Mouse (Mus musculus) stomach, embryonic 14.5 days (tissue): ENCODE measurements around the gene Exosc2. TPM values are rescaled to one million over a fixed set of nuclear protein-coding genes. Genes with fewer than 3 reads are reported as not detected.

Experiments
- ATAC-seq: fragments of 200-750 bp; cut with Nextera tagmentation; 2 replicates; pipeline ENCODE4 v1.8.0; 2017; ENCODE audit warnings: low read depth, moderate TSS enrichment; ENCODE audit not compliant: insufficient number of reproducible peaks, insufficient read depth, low FRiP score
- H3K27ac ChIP-seq: fragments of 300-500 bp; sonication (generic); 2 replicates; pipeline ENCODE4 v1.5.1; 2014; ENCODE audit warnings: mild to moderate bottlenecking, low read length, moderate library complexity, mixed read lengths
- H3K27me3 ChIP-seq: fragments of 300-500 bp; sonication (generic); 2 replicates; pipeline ENCODE4 v1.6.1; 2014; ENCODE audit warnings: low read length, control low read depth, mixed read lengths; ENCODE audit not compliant: control insufficient read depth, insufficient read depth
- H3K36me3 ChIP-seq: fragments of 300-500 bp; sonication (generic); 2 replicates; pipeline ENCODE4 v1.6.1; 2014; ENCODE audit warnings: mild to moderate bottlenecking, control low read depth, low read length, moderate library complexity, mixed read lengths; ENCODE audit not compliant: control insufficient read depth, insufficient read depth
- H3K4me1 ChIP-seq: fragments of 300-500 bp; sonication (generic); 2 replicates; pipeline ENCODE4 v1.6.1; 2014; ENCODE audit warnings: low read length, control low read depth, mixed read lengths; ENCODE audit not compliant: control insufficient read depth, insufficient read depth
- H3K4me2 ChIP-seq: fragments of 300-500 bp; sonication (generic); replicated peaks from 2 replicates; pipeline ENCODE4 v1.6.1; 2014; ENCODE audit warnings: low read depth, low read length, control low read depth
- H3K4me3 ChIP-seq: fragments of 300-500 bp; sonication (generic); 2 replicates; pipeline ENCODE4 v1.5.1; 2014; ENCODE audit warnings: low read depth, low read length, control low read depth
- H3K9ac ChIP-seq: fragments of 300-500 bp; sonication (generic); replicated peaks from 2 replicates; pipeline ENCODE4 v1.6.1; 2014; ENCODE audit warnings: low read depth, mild to moderate bottlenecking, control low read depth, low read length, moderate library complexity, mixed read lengths
- H3K9me3 ChIP-seq: fragments of 300-500 bp; sonication (generic); 2 replicates; pipeline ENCODE4 v1.6.1; 2016; ENCODE audit warnings: low read depth, low read length, control low read depth; ENCODE audit not compliant: control insufficient read depth
- WGBS: fragments of 180-500 bp; shearing (Covaris S2); extraction: QIAGEN DNeasy Blood & Tissue Kit; methylation state at CpG from one replicate; pipeline ENCODE4 v1.1.7; 2014; 5-methylcytosine and 5-hydroxymethylcytosine counted together
- polyA plus RNA-seq: library from polyadenylated mRNA; unstranded; fragments of >200 nt; fragmentation: Nextera tagmentation; extraction: Ambion mirVana; gene quantifications from 2 replicates; pipeline ENCODE4 v1.2.1, GENCODE M21; 2014

Gene Exosc2
- polyA plus RNA-seq, 1 experiment from 2014 or later, result 54.2 TPM

- no peak for ATAC-seq
- no peak overlapping the region for H3K4me2 ChIP-seq
- no peak overlapping the region for H3K27ac ChIP-seq
- WGBS, result 82% methylated on average over 2 of the region's 2 CpGs
- no peaks in the 10 kb centered on the region for H3K9me3 ChIP-seq
- no peaks in the 10 kb centered on the region for H3K36me3 ChIP-seq
- H3K4me1 ChIP-seq, result no peaks in the 10 kb centered on the region
- H3K27me3 ChIP-seq, result no peaks in the 10 kb centered on the region
- no peak overlapping the region for H3K4me3 ChIP-seq
- no peak overlapping the region for H3K9ac ChIP-seq
These were observed 42.2 kb downstream of the Exosc2 start for GRCm38 (mm10) chr2:31712716-31713115.

GRCm38 (mm10) chr2:31713813-31714212 is 43.3 kb downstream of the Exosc2 start:
- H3K9ac ChIP-seq, result no peak overlapping the region
- H3K9me3 ChIP-seq, result no peaks in the 10 kb centered on the region
- no peak overlapping the region for H3K4me3 ChIP-seq
- H3K27me3 ChIP-seq, result no peaks in the 10 kb centered on the region
- H3K4me1 ChIP-seq, result no peaks in the 10 kb centered on the region
- no peak for ATAC-seq
- H3K27ac ChIP-seq, result no peak overlapping the region
- 84% methylated on average over 3 of the region's 3 CpGs for WGBS
- H3K36me3 ChIP-seq, result no peaks in the 10 kb centered on the region
- no peak overlapping the region for H3K4me2 ChIP-seq

- Histone ChIP-seq H3K36me3 (no peaks in the 10 kb centered on the region), H3K9me3 (no peaks in the 10 kb centered on the region), H3K27me3 (no peaks in the 10 kb centered on the region), H3K9ac (no peak overlapping the region), H3K4me3 (no peak overlapping the region), H3K4me2 (no peak overlapping the region), H3K27ac (no peak overlapping the region), H3K4me1 (no peaks in the 10 kb centered on the region)
- 91% methylated on average over 4 of the region's 4 CpGs for WGBS
- ATAC-seq, result no peak
These were observed 44.3 kb downstream of the Exosc2 start for GRCm38 (mm10) chr2:31714780-31715179.

- H3K27ac ChIP-seq, result no peak overlapping the region
- H3K9me3 ChIP-seq, result no peaks in the 10 kb centered on the region
- 88% methylated on average over 7 of the region's 7 CpGs for WGBS
- no peak overlapping the region for H3K4me2 ChIP-seq
- no peak overlapping the region for H3K4me3 ChIP-seq
- no peak for ATAC-seq
- no peaks in the 10 kb centered on the region for H3K27me3 ChIP-seq
- H3K4me1 ChIP-seq, result no peaks in the 10 kb centered on the region
- no peaks in the 10 kb centered on the region for H3K36me3 ChIP-seq
- no peak overlapping the region for H3K9ac ChIP-seq
These were observed 45.5 kb downstream of the Exosc2 start for GRCm38 (mm10) chr2:31715985-31716384.

- Histone ChIP-seq H3K36me3 (no peaks in the 10 kb centered on the region), H3K9ac (no peak overlapping the region), H3K4me2 (no peak overlapping the region), H3K27ac (no peak overlapping the region), H3K27me3 (no peaks in the 10 kb centered on the region), H3K4me3 (no peak overlapping the region), H3K9me3 (no peaks in the 10 kb centered on the region), H3K4me1 (no peaks in the 10 kb centered on the region)
- 85% methylated on average over 6 of the region's 6 CpGs for WGBS
- no peak for ATAC-seq
These were observed 48.8 kb downstream of the Exosc2 start for GRCm38 (mm10) chr2:31719202-31719880.

- Histone ChIP-seq H3K9ac (no peak overlapping the region), H3K27me3 (no peaks in the 10 kb centered on the region), H3K9me3 (no peaks in the 10 kb centered on the region), H3K4me1 (no peaks in the 10 kb centered on the region), H3K4me2 (no peak overlapping the region), H3K4me3 (no peak overlapping the region), H3K27ac (no peak overlapping the region), H3K36me3 (no peaks in the 10 kb centered on the region)
- no peak for ATAC-seq
- WGBS, result 70% methylated on average over 2 of the region's 2 CpGs
These were observed 49.4 kb downstream of the Exosc2 start for GRCm38 (mm10) chr2:31719944-31720343.

- Histone ChIP-seq H3K27me3 (no peaks in the 10 kb centered on the region), H3K27ac (no peak overlapping the region), H3K4me1 (no peaks in the 10 kb centered on the region), H3K9me3 (no peaks in the 10 kb centered on the region), H3K9ac (no peak overlapping the region), H3K4me2 (no peak overlapping the region), H3K36me3 (no peaks in the 10 kb centered on the region), H3K4me3 (no peak overlapping the region)
- no peak for ATAC-seq
- WGBS, result 65% methylated on average over 4 of the region's 4 CpGs
These were observed 50.3 kb downstream of the Exosc2 start for GRCm38 (mm10) chr2:31720783-31721182.

- H3K36me3 ChIP-seq, result no peaks in the 10 kb centered on the region
- H3K4me2 ChIP-seq, result no peak overlapping the region
- H3K4me3 ChIP-seq, result no peak overlapping the region
- no peak overlapping the region for H3K9ac ChIP-seq
- no peaks in the 10 kb centered on the region for H3K9me3 ChIP-seq
- no peaks in the 10 kb centered on the region for H3K4me1 ChIP-seq
- no peak overlapping the region for H3K27ac ChIP-seq
- WGBS, result 91% methylated on average over 7 of the region's 7 CpGs
- H3K27me3 ChIP-seq, result no peaks in the 10 kb centered on the region
- no peak for ATAC-seq
These were observed 54.4 kb downstream of the Exosc2 start for GRCm38 (mm10) chr2:31724730-31725490.
